Mouse (Mus musculus) lung, postnatal 0 days (tissue): ENCODE data around the gene Uspl1.

Source experiments
- CTCF ChIP-seq: IDR thresholded peaks from 2 replicates; pipeline ENCODE4 v1.5.1; 2016; ENCODE audit warnings: antibody characterized with exemption, mild to moderate bottlenecking
- EP300 ChIP-seq: IDR thresholded peaks from 2 replicates; pipeline ENCODE4 v1.6.1; 2016; ENCODE audit warnings: antibody characterized with exemption, mild to moderate bottlenecking, control low read depth

GRCm38 (mm10) chr5:149253491-149253890 is 69.3 kb downstream of the Uspl1 start:
- no peak for TF ChIP-seq CTCF
- TF ChIP-seq EP300: no peak
